Mouse (Mus musculus) forebrain, embryonic 14.5 days (tissue): ENCODE measurements around the gene Cldnd2. TPM values are rescaled to one million over a fixed set of nuclear protein-coding genes. Genes with fewer than 3 reads are reported as not detected.

Experiments
- ATAC-seq: fragments of 200-750 bp; cut with Nextera tagmentation; 2 replicates; pipeline ENCODE4 v1.8.0; 2017; ENCODE audit warnings: mild to moderate bottlenecking, moderate library complexity
- DNase-seq: peaks from one replicate; pipeline ENCODE4 v3.0.0-alpha.2; 2015; ENCODE audit warnings: low spot score
- H3K27ac ChIP-seq: fragments of 300-500 bp; sonication (generic); 2 replicates; pipeline ENCODE4 v1.5.1; 2014; ENCODE audit warnings: low read depth, mild to moderate bottlenecking, control low read depth, low read length, moderate library complexity
- H3K27me3 ChIP-seq: fragments of 300-500 bp; sonication (generic); replicated peaks from 2 replicates; pipeline ENCODE4 v1.6.1; 2014; ENCODE audit warnings: low read length, control low read depth, mixed read lengths; ENCODE audit not compliant: control insufficient read depth, insufficient read depth
- H3K36me3 ChIP-seq: fragments of 300-500 bp; sonication (generic); 2 replicates; pipeline ENCODE4 v1.6.1; 2014; ENCODE audit warnings: low read length, control low read depth; ENCODE audit not compliant: control insufficient read depth, insufficient read depth
- H3K4me1 ChIP-seq: fragments of 300-500 bp; sonication (generic); 2 replicates; pipeline ENCODE4 v1.6.1; 2014; ENCODE audit warnings: antibody characterized with exemption, low read length, control low read depth; ENCODE audit not compliant: control insufficient read depth, insufficient read depth
- H3K4me2 ChIP-seq: fragments of 300-500 bp; sonication (generic); 2 replicates; pipeline ENCODE4 v1.6.1; 2014; ENCODE audit warnings: mild to moderate bottlenecking, control low read depth, low read length
- H3K4me3 ChIP-seq: fragments of 300-500 bp; sonication (generic); 2 replicates; pipeline ENCODE4 v1.5.1; 2014; ENCODE audit warnings: low read depth, low read length, control low read depth
- H3K9ac ChIP-seq: fragments of 300-500 bp; sonication (generic); 2 replicates; pipeline ENCODE4 v1.6.1; 2014; ENCODE audit warnings: mild to moderate bottlenecking, low read length, control low read depth, moderate library complexity
- H3K9me3 ChIP-seq: fragments of 300-500 bp; sonication (generic); replicated peaks from 2 replicates; pipeline ENCODE4 v1.6.1; 2016; ENCODE audit warnings: low read length, control low read depth, mixed read lengths; ENCODE audit not compliant: control insufficient read depth
- WGBS: fragments of 180-500 bp; shearing (Covaris S2); extraction: QIAGEN DNeasy Blood & Tissue Kit; methylation state at CpG from one replicate; pipeline ENCODE4 v1.1.7; 2014; 5-methylcytosine and 5-hydroxymethylcytosine counted together
- polyA plus RNA-seq: library from polyadenylated mRNA; unstranded; fragments of >200 nt; fragmentation: Nextera tagmentation; extraction: Ambion mirVana; gene quantifications from 2 replicates; pipeline ENCODE4 v1.2.1, GENCODE M21; 2014

The Cldnd2 gene
- polyA plus RNA-seq, 1 experiment from 2014 or later, result not detected

DNA sequence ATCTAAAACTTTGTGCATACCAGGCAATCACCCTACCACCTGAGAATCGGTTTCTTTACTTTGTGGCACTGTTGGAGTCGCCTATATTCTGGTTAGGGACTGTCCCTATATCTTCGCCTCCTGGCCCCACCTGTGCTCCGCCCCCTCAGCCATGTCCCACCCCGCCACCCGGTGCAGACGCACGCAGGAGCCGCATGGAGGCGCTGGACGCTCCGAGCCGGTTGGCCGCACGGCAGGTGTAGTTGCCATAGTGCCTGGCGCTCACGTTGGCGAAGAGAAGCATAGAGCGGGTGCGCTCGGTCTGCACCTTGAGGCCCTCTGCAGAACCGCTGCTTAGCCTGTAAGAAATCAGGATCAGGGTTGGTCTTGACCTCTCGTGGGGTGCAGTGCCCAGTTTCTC is 35.1 kb downstream of the Cldnd2 start:
- no peaks in the 10 kb centered on the region for H3K9me3 ChIP-seq
- peaks cover 32% of the 10 kb centered on the region for H3K36me3 ChIP-seq
- no peak overlapping the region for H3K4me2 ChIP-seq
- no peak for ATAC-seq
- H3K4me1 ChIP-seq, result 0 out of 2 replicates have a peak, but pooled peaks cover 2% of the 10 kb centered on the region
- no peak overlapping the region for H3K27ac ChIP-seq
- 17% methylated on average over 23 of the region's 23 CpGs for WGBS
- DNase-seq, result no peak
- 0 out of 2 replicates have a peak, but pooled peaks cover 10% of the 10 kb centered on the region for H3K27me3 ChIP-seq
- no peak overlapping the region for H3K9ac ChIP-seq
- H3K4me3 ChIP-seq, result no peak overlapping the region

DNA sequence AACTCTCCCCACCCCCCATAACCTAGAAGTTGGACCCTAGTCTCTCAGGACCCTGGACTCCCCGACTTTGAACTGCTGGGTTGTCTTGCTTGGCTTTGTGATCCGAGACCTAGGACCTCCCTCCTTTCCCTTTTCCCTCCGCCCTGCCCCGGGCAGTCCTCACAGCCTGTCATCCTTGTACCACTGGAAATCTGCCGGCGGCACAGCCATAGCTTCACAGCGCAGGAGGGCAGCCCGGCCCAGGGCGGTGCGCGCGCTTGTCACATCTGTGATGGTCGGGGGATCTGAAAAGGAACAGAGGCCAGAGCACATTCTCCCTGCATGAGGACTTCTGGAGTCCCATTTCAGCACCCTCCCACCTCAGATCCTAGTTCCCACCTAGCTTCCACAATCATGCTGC is 35.8 kb downstream of the Cldnd2 start:
- 16% methylated on average over 12 of the region's 13 CpGs for WGBS
- H3K4me1 ChIP-seq, result 0 out of 2 replicates have a peak, but pooled peaks cover 2% of the 10 kb centered on the region
- H3K9ac ChIP-seq, result no peak overlapping the region
- ATAC-seq (peak; percentile 26; the same call in 1 of the 2 replicates), DNase-seq (no peak)
- H3K4me2 ChIP-seq, result no peak overlapping the region
- no peak overlapping the region for H3K4me3 ChIP-seq
- no peaks in the 10 kb centered on the region for H3K9me3 ChIP-seq
- peaks cover 32% of the 10 kb centered on the region for H3K36me3 ChIP-seq
- H3K27ac ChIP-seq, result no peak overlapping the region
- 0 out of 2 replicates have a peak, but pooled peaks cover 10% of the 10 kb centered on the region for H3K27me3 ChIP-seq

GRCm38 (mm10) chr7:43481191-43481590 is 40.6 kb downstream of the Cldnd2 start:
- peaks cover 11% of the 10 kb centered on the region for H3K4me1 ChIP-seq
- ATAC-seq, result no peak
- WGBS, result 80% methylated on average over 3 of the region's 3 CpGs
- no peak overlapping the region for H3K4me2 ChIP-seq
- H3K9me3 ChIP-seq, result no peaks in the 10 kb centered on the region
- no peak overlapping the region for H3K4me3 ChIP-seq
- 0 out of 2 replicates have a peak, but pooled peaks cover 10% of the 10 kb centered on the region for H3K27me3 ChIP-seq
- peaks cover 8% of the 10 kb centered on the region; the same call in 1 of the 2 replicates for H3K36me3 ChIP-seq
- no peak overlapping the region for H3K27ac ChIP-seq
- no peak overlapping the region for H3K9ac ChIP-seq
- no peak for DNase-seq

- no peak overlapping the region for H3K27ac ChIP-seq
- 24% methylated on average over 8 of the region's 8 CpGs for WGBS
- DNase-seq (peak; percentile 64), ATAC-seq (peak; percentile 76)
- no peaks in the 10 kb centered on the region for H3K9me3 ChIP-seq
- H3K27me3 ChIP-seq, result 0 out of 2 replicates have a peak, but pooled peaks cover 10% of the 10 kb centered on the region
- peaks cover 11% of the 10 kb centered on the region for H3K4me1 ChIP-seq
- H3K4me3 ChIP-seq, result no peak overlapping the region
- no peak overlapping the region for H3K9ac ChIP-seq
- H3K4me2 ChIP-seq, result no peak overlapping the region
- H3K36me3 ChIP-seq, result peaks cover 8% of the 10 kb centered on the region; the same call in 1 of the 2 replicates
These were observed 41.6 kb downstream of the Cldnd2 start for GRCm38 (mm10) chr7:43482090-43482716.

DNA sequence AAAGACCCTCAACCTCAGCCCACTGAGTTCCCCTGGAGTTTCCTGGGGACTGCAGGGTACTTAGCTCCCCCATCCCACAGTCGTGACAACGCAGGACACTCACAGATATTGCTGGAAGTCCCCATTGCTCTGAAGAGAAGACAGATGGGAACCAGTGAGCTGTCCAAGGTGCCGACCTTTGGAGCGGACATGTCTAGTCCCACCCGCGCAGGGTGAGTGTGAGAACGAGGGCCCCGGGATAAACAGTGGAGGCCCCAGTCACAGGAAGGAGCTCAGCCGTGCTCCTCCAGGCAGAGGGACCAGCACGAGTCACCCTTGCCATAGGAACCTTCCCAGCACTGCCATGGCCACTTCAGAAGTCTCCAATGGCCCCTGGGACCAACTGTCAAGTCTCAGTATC is 42.7 kb downstream of the Cldnd2 start:
- 34% methylated on average over 10 of the region's 10 CpGs for WGBS
- no peaks in the 10 kb centered on the region for H3K27me3 ChIP-seq

DNA sequence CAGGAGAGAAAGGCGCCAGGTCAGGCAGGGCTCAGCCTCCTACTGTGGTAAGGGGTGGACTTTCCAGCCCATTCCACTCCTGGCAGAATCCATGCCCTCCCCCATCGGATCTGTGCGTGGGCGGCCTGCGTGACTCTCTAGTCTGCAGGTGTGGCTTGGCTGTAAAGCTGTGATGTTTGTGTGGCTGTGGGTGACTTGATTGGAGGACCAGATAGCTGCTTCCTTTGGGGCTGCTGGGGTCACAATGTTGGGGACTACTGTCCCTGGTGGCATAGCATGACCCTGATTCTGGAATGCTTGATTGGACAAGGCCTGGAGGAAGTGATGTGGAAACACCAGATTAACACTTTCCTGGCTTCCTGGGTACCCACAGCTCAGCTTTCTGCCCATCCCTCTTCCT is 48.1 kb downstream of the Cldnd2 start:
- Histone ChIP-seq H3K4me2 (peak overlapping the region; percentile 74), H3K9ac (peak overlapping the region; percentile 94), H3K4me1 (peaks cover 9% of the 10 kb centered on the region; the same call in 1 of the 2 replicates), H3K36me3 (no peaks in the 10 kb centered on the region), H3K27ac (peak overlapping the region; percentile 84; the same call in 1 of the 2 replicates), H3K4me3 (peak overlapping the region; percentile 64), H3K9me3 (no peaks in the 10 kb centered on the region), H3K27me3 (no peaks in the 10 kb centered on the region)
- 28% methylated on average over 5 of the region's 5 CpGs for WGBS
- ATAC-seq (no peak), DNase-seq (no peak)

More for the DNA sequence above, 42.7 kb downstream of the Cldnd2 start:
- Histone ChIP-seq H3K36me3 (peaks cover 8% of the 10 kb centered on the region; the same call in 1 of the 2 replicates), H3K9ac (no peak overlapping the region), H3K4me1 (peaks cover 13% of the 10 kb centered on the region), H3K4me3 (no peak overlapping the region), H3K9me3 (no peaks in the 10 kb centered on the region), H3K27ac (no peak overlapping the region), H3K4me2 (no peak overlapping the region)
- ATAC-seq (no peak), DNase-seq (no peak)

DNA sequence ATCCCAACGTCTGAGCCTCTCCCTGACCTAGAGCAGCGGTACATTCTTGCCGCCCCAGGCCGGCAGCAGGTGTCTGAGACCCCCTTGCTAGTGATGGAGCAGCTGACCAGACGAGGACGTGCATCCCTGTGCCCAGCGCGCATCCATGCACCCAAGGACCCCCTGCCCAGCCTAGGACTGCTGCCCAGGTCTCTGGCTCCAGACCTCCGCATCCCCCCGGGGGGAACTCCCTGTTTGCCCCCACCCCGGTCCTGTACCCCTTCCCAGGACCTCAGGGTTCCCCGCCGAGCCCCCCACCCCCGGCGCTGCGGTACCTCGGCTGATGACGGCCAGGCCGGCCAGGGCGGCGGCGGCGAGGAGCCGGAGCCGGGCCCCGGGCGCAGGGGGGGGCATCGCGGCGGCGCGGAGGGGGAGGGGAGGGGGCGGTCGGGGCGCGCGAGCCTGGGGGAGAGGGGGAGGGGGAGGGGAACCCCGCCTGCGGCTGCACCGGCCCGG is 49.1 kb downstream of the Cldnd2 start, which contains the start of gene Iglon5:
Gene Iglon5 (minus strand): TSS at position 445 of the 495 bp plus-strand sequence.
- H3K4me3 ChIP-seq, result peak within 1 kb of the TSS; percentile 64
- peak; percentile 18 for DNase-seq
- H3K36me3 ChIP-seq, result no peaks in the 10 kb centered on the region
- peak within 1 kb of the TSS; percentile 84 for H3K27ac ChIP-seq
- peak within 1 kb of the TSS; percentile 74 for H3K4me2 ChIP-seq
- under 1% methylated on average over 17 of the region's 41 CpGs for WGBS
- H3K9me3 ChIP-seq, result no peaks in the 10 kb centered on the region
- H3K9ac ChIP-seq, result peak within 1 kb of the TSS; percentile 94
- peak; percentile 59 for ATAC-seq
- no peaks in the 10 kb centered on the region for H3K27me3 ChIP-seq
- H3K4me1 ChIP-seq, result peaks cover 9% of the 10 kb centered on the region; the same call in 1 of the 2 replicates

GRCm38 (mm10) chr7:43490182-43490584 is 49.6 kb downstream of the Cldnd2 start:
- DNase-seq, result peak; percentile 84
- Histone ChIP-seq H3K4me3 (peak overlapping the region; percentile 64), H3K27ac (peak overlapping the region; percentile 84), H3K27me3 (no peaks in the 10 kb centered on the region), H3K4me1 (peaks cover 9% of the 10 kb centered on the region; the same call in 1 of the 2 replicates), H3K9me3 (no peaks in the 10 kb centered on the region), H3K9ac (peak overlapping the region; percentile 94), H3K36me3 (no peaks in the 10 kb centered on the region), H3K4me2 (peak overlapping the region; percentile 74)
- WGBS, result 0% methylated on average over 7 of the region's 13 CpGs
- ATAC-seq, result peak; percentile 89

DNA sequence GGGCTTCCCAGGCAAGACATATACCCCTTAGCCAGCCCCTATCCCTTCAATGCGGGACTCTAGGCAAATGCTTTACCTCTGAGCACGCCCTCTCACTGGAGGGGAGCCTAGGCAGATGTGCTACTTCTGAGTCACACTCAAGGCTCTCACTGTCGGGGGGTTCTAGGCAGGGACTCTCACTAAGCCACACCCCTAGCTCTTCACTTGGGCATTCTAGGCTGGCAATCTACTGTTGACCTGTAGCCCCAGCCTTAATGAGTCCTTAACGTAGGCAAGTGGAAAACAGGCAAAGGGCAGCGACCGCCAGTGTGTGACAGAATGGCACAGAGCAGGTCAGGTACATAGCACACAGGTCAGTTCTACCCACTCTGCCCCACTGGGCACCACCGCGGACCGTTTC is 50.3 kb downstream of the Cldnd2 start:
- Histone ChIP-seq H3K4me1 (peaks cover 9% of the 10 kb centered on the region; the same call in 1 of the 2 replicates), H3K27me3 (no peaks in the 10 kb centered on the region), H3K36me3 (no peaks in the 10 kb centered on the region), H3K9ac (no peak overlapping the region), H3K4me2 (peak overlapping the region; percentile 74), H3K4me3 (no peak overlapping the region), H3K9me3 (no peaks in the 10 kb centered on the region), H3K27ac (no peak overlapping the region)
- DNase-seq (no peak), ATAC-seq (peak; percentile 4; the same call in 1 of the 2 replicates)
- WGBS, result 71% methylated on average over 9 of the region's 9 CpGs
